Comparison of ENCODE assay signal across 8 mouse cellular contexts in genomic region chr10:20724451-20724850, GRCm38 (mm10). TPM values are rescaled to one million over a fixed set of nuclear protein-coding genes. Genes with fewer than 3 reads are reported as not detected.
DNase-seq lines count a peak whose midpoint lies in the region; ATAC-seq and TF ChIP-seq lines count a peak whose summit lies in the region.

No protein-coding gene starts in this region.

- WGBS in heart, embryonic 11.5 days (ENCODE audit: insufficient replicate concordance), result 46% methylated on average over 10 of the region's 10 CpGs
- WGBS in hindbrain, embryonic 16.5 days, result 27% methylated on average over 10 of the region's 10 CpGs
- WGBS in midbrain, embryonic 13.5 days, result 29% methylated on average over 10 of the region's 10 CpGs

- DNase-seq in heart, postnatal 4 days, result no peak
- no peak for DNase-seq in adrenal gland, postnatal 4 days (ENCODE audit: low spot score in 2 of 2)
- no peak for DNase-seq in layer of hippocampus, adult 11-12 months (ENCODE audit: low spot score)
- DNase-seq in cerebellum, adult 18-20 months, result no peak

- peak overlapping the region; percentile 55 for H3K4me2 ChIP-seq in heart, embryonic 11.5 days
- peak overlapping the region; percentile 79 for H3K4me2 ChIP-seq in hindbrain, embryonic 16.5 days (ENCODE audit: low read length)
- peak overlapping the region; percentile 50 for H3K4me2 ChIP-seq in midbrain, embryonic 13.5 days (replicated peaks)

- H3K27ac ChIP-seq in heart, embryonic 11.5 days (ENCODE audit: low read depth, low read length), result peak overlapping the region; percentile 30; the same call in 1 of the 2 replicates
- H3K27ac ChIP-seq in cortical plate, adult 2 months (ENCODE audit: insufficient read depth, low read length), result 0 out of 2 replicates have a peak overlapping the region, but pooled peaks have one; percentile 25
- H3K27ac ChIP-seq in hindbrain, embryonic 16.5 days (ENCODE audit: low read depth, low read length), result peak overlapping the region; percentile 60
- no peak overlapping the region for H3K27ac ChIP-seq in midbrain, embryonic 13.5 days

- no peaks in the 10 kb centered on the region for H3K9me3 ChIP-seq in heart, embryonic 11.5 days (replicated peaks; ENCODE audit: control insufficient read depth, low read length)
- H3K9me3 ChIP-seq in hindbrain, embryonic 16.5 days (ENCODE audit: control insufficient read depth, low read length), result no peaks in the 10 kb centered on the region
- H3K9me3 ChIP-seq in midbrain, embryonic 13.5 days, result no peaks in the 10 kb centered on the region

- no peak for TF ChIP-seq CTCF in cortical plate, adult 2 months (IDR thresholded peaks at IDR 0.05; ENCODE audit: extremely low read depth, insufficient read depth, low read length)

- peak overlapping the region; percentile 61 for H3K9ac ChIP-seq in heart, embryonic 11.5 days (ENCODE audit: low read depth, low read length)
- H3K9ac ChIP-seq in hindbrain, embryonic 16.5 days (ENCODE audit: low read depth, low read length), result peak overlapping the region; percentile 12
- peak overlapping the region; percentile 57 for H3K9ac ChIP-seq in midbrain, embryonic 13.5 days (replicated peaks)

- no peaks in the 10 kb centered on the region for H3K36me3 ChIP-seq in heart, embryonic 11.5 days (ENCODE audit: control insufficient read depth, insufficient read depth, low read length)
- no peaks in the 10 kb centered on the region for H3K36me3 ChIP-seq in hindbrain, embryonic 16.5 days (ENCODE audit: control insufficient read depth, insufficient read depth, low read length)
- H3K36me3 ChIP-seq in midbrain, embryonic 13.5 days, result no peaks in the 10 kb centered on the region

- no peaks in the 10 kb centered on the region for H3K27me3 ChIP-seq in heart, embryonic 11.5 days (ENCODE audit: control insufficient read depth, insufficient read depth, low read length)
- no peaks in the 10 kb centered on the region for H3K27me3 ChIP-seq in hindbrain, embryonic 16.5 days (replicated peaks; ENCODE audit: control insufficient read depth, insufficient read depth, low read length)
- no peaks in the 10 kb centered on the region for H3K27me3 ChIP-seq in midbrain, embryonic 13.5 days

- peak overlapping the region; percentile 28 for H3K4me3 ChIP-seq in heart, embryonic 11.5 days (ENCODE audit: low read depth, low read length)
- H3K4me3 ChIP-seq in cortical plate, adult 2 months (ENCODE audit: insufficient read depth, low read length), result peak overlapping the region; percentile 58
- H3K4me3 ChIP-seq in hindbrain, embryonic 16.5 days (ENCODE audit: low read length), result peak overlapping the region; percentile 42
- peak overlapping the region; percentile 38 for H3K4me3 ChIP-seq in midbrain, embryonic 13.5 days (replicated peaks)

- peaks cover 9% of the 10 kb centered on the region for H3K4me1 ChIP-seq in heart, embryonic 11.5 days (ENCODE audit: control insufficient read depth, insufficient read depth, low read length)
- peaks cover 2% of the 10 kb centered on the region; the same call in 1 of the 2 replicates for H3K4me1 ChIP-seq in cortical plate, adult 2 months (ENCODE audit: control insufficient read depth, insufficient read depth, low read length)
- H3K4me1 ChIP-seq in hindbrain, embryonic 16.5 days (ENCODE audit: control insufficient read depth, insufficient read depth, low read depth, low read length), result peaks cover 9% of the 10 kb centered on the region
- peaks cover 31% of the 10 kb centered on the region for H3K4me1 ChIP-seq in midbrain, embryonic 13.5 days (replicated peaks)

- no peak for TF ChIP-seq POLR2A in cortical plate, adult 2 months (IDR thresholded peaks at IDR 0.05; ENCODE audit: extremely low read depth, insufficient read depth, low read length)

- ATAC-seq in heart, embryonic 11.5 days (replicated peaks; ENCODE audit: insufficient number of reproducible peaks, low FRiP score, low TSS enrichment), result no peak
- ATAC-seq in hindbrain, embryonic 16.5 days, result no peak
- no peak for ATAC-seq in midbrain, embryonic 13.5 days

RNA-seq across cellular contexts. Expression of gene Pde7b, which starts 0.4 kb away (rescaled TPM):
- 9.7 and 12.1 TPM in 2 replicates for polyA plus RNA-seq in heart, embryonic 11.5 days (2014; fragmentation: Nextera tagmentation; extraction: Ambion mirVana)
- total RNA-seq in heart, postnatal 4 days (2021), result 10 to 100 TPM; 26.5 to 26.8 TPM
- 17.4 and 25.4 TPM in 2 replicates for polyA plus RNA-seq in cortical plate, adult 2 months (2012; rRNA removed)
- 2.8 and 4.0 TPM in 2 replicates for polyA plus RNA-seq in hindbrain, embryonic 16.5 days (2015; fragmentation: Nextera tagmentation; extraction: Ambion mirVana)
- polyA plus RNA-seq in midbrain, embryonic 13.5 days (2015; fragmentation: Nextera tagmentation; extraction: Ambion mirVana), result 1.8 and 2.3 TPM in 2 replicates
- 10 to 100 TPM; 13.2 to 14.4 TPM for total RNA-seq in adrenal gland, postnatal 4 days (2021)
